Mouse (Mus musculus) megakaryocyte progenitor cell, adult 5-6 weeks (primary cell): ENCODE measurements around the gene Pomc. TPM values are rescaled to one million over a fixed set of nuclear protein-coding genes. Genes with fewer than 3 reads are reported as not detected.
"Not testable (repeated sequence)": the region's sequence is repeated elsewhere in the genome, so short reads cannot be mapped to it uniquely, and the experiment has no call there.

Experiments used
- ATAC-seq: replicated peaks from 2 replicates; pipeline ENCODE4 v1.8.0; 2016; ENCODE audit warnings: mild to moderate bottlenecking, moderate TSS enrichment, inconsistent platforms; ENCODE audit not compliant: poor library complexity
- total RNA-seq, 2 experiments: library from RNA; stranded (forward) in 1 of 2; stranded (reverse) in 1 of 2; fragments of 157-497, 149-512 nt in 1 of 2; fragments of 200-1000 nt in 1 of 2; gene quantifications; 2 replicates each; pipeline versions ENCODE4 v1.2.3 to v1.2.4; 2015 to 2017

Pomc gene
- total RNA-seq, 2 experiments from 2014 or later = 1.2 to 2.2 TPM

DNA sequence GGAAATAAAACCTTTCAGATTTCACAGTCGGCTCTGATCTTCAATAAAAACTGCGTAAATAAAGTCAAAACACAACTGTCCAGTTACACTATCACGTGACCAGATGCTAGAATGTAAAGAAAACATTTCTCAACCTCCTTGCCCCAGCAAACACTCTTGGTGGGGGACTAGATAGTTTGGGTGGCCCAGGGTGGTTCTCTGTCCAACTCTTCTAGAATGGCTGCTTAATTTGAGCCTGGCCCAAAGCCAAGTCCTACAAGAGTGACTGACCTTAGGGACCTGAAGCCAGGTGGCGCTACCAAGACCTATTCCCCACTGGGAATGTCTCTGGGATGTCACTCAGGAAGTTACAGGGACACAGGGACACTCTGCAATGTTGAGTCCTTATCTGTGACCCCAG lies 5.8 kb downstream of the Pomc start:
- ATAC-seq = no peak

DNA sequence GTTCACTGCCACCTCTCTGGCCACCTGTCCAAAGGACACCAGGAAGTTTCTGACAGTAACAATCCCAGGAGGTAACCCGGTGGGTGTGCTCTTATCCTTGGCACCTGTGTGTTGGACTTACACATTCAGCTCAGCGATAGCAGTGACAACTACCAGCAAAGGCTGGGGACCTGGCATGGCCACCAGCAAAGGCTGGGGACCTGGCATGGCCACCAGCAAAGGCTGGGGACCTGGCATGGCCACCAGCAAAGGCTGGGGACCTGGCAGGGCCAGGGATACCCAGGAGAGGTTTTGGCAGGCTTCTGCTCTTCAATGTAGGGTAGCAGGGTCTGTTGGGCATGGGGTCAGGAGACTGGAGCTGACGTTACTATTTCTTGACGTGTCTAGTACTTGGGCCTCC lies 12.4 kb downstream of the Pomc start:
- ATAC-seq = no peak

DNA sequence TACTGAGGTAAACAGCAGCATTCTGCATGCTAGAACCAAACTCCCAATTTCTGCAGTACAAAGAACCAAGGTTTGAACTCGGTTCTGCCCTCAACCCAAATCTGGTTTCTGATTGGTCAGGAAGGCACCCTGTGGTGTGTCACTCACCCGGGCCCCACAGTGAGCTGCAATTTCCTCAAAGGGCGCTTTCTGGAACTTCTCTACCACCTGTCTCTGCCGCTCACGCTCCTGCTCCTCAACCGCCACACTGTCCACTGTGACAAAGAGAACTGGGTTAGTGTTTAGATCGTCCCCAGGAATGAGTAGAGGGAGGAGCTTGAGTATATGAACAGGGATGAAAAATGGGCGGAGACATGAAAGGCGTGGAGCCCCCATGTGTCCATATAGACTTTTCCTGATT lies 13.6 kb downstream of the Pomc start:
- 0 out of 2 replicates have a peak, but pooled peaks have one; percentile 39 for ATAC-seq

DNA sequence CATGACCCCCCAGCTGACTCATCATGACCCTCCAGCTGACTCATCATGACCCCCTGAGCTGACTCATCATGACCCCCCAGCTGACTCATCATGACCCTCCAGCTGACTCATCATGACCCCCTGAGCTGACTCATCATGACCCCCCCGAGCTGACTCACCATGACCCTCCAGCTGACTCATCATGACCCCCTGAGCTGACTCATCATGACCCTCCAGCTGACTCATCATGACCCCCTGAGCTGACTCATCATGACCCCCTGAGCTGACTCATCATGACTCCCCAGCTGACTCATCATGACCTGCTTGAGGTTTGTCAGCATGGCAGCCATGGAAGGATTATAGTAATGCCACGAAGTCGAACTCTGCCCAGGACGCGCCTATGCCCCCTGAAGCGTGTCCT lies 18.4 kb downstream of the Pomc start:
- not testable (repeated sequence) for ATAC-seq

DNA sequence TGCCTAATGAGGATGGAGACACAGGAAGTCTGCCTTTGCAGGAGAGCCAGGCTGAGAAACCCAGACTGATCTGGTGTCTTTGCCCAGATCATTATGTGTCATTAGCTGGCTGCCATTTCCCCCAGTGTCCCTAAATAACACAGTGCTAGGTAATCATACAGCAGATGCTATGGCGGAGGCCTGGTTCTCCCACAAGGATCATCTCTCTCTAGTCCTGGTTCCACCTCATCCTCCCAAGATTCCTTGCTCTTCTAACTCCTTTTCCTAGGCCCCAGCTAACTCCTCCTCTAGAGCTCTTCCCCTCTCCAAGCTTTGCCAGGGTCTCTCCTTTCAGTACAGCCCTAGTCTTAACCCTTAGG lies 26.2 kb downstream of the Pomc start:
- no peak for ATAC-seq

DNA sequence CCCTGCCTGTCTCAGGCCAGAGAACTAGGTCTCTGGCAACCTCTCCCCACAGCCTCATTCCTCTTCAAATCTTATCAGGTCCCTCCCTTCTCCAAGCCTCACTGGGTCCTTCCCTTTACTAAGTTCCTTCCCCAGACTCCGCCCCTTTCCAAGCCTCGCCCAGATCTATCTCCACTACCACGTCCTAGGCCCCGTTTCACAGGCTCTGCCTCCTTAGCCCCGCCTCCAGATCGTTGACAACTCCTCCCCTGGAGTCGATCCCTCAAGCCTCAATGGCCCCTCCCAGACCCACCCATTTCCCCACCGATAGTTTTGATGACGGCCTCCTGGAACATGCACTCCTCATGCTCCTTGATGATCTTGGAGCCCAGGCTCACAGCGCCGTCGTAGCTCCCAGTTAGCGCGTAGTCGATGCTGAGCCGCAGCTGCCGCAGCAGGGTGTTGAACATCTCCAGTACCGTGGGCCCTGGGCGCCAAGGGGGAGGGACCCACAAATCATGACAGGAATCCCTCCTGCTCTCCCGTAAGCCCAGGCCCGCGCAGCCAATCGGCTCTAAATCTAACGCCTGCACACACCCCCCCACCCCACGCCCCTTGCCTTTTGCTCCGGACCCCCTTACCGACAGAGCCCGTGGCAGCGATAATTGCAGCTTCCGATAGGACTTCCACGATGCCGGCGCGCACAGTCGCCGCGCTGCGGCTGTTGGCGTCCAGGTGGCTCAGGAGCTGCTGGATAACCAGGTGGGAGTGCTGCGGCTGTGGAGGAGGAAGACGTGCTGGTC lies 26.8 kb downstream of the Pomc start:
- peak; percentile 96 for ATAC-seq

DNA sequence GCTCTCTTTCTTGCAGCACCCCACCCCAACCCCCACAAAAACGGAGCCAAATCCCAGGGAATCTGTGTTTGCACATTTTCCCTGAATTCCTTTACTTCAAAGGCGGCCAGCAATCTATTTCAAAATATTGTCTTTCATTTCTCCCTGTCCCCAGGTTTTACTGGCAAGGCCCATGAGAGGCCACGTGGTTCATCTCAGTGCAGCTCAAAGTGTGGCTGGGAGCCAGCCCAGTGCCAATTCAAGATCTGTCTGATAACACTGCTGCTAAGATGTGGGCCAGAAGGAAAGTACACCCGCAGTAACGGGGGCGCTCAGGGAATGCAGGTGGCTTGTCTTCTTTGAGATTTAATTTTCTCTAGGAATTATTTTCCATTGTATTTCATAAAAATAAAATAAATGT lies 27.5 kb downstream of the Pomc start:
- 0 out of 2 replicates have a peak, but pooled peaks have one; percentile 17 for ATAC-seq

DNA sequence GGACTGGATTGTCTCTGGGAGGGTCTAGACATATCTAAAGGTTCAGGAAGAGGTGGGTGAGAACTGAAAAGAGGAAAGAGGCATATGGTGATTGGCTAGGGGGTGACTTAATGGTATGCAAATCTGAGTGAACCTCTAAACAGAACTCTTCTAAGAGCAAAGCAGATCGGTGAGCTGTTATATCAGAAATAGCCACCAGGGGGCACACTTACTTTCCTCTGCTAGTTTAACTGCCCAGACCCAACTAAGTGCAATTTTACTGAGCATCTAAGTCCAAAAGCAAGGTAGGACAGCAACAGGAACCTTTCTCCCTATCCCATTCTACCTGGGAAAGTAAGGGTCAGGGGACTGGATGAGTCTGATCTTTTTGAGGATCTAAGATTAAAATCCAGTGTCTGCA lies 29.0 kb downstream of the Pomc start:
- ATAC-seq = 0 out of 2 replicates have a peak, but pooled peaks have one; percentile 41

DNA sequence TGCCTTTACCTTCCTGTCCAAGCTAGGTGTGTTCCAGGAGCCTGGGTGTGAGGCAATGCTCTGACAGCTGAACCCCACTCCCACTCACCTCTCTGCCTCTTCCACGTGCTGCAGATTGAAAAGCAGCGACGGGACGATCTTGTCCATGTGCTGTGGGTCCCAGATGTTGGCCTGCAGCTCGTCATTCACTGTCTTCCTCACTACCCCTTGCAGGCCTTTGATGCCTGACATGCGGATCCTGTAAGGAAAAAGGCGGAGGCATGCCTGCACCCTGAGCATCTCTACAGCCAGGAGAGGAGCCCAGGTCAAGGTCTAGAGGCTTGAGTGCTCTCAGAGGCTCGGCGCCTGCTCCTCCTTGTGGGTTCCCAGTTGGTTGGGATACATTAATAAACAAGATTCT lies 29.7 kb downstream of the Pomc start:
- ATAC-seq = no peak

DNA sequence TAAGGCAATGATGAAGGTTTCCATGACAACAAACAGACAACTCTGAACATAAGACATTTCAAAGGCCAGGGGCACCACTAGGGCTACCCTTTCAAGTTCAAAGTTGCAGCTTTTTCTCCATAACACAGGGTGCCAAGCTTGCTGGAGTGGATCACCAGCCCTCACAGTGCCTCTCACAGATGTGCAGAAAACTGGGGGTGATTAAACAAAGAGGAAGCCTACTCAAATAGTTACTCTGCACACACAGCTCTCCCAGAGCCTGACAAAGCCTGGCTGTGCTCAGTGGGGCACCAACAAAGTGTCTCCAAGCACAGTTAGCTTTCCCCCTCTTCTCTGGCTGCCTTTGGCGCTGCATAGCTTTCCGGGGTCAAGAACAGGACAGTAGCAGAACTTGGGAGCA lies 35.2 kb downstream of the Pomc start:
- no peak for ATAC-seq

DNA sequence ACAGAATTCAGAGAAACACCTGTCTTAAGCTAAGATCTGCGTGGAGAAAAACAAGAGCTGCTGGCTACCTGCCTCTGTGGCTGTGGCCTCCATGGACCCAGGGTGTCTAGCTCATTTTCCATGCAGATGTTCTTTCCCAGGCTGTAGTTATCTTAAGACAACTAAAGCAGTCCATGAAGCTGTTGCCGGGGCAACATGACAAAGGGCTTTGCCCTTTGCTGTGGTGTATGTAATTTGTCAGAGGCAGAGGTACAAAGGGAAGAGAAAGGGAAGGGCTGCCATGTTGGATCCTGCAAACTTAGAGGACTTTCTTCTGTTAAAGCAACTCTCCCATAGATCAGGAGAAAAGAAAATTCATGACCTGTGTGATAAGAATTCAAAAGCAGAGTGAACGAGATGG lies 36.3 kb downstream of the Pomc start:
- no peak for ATAC-seq

DNA sequence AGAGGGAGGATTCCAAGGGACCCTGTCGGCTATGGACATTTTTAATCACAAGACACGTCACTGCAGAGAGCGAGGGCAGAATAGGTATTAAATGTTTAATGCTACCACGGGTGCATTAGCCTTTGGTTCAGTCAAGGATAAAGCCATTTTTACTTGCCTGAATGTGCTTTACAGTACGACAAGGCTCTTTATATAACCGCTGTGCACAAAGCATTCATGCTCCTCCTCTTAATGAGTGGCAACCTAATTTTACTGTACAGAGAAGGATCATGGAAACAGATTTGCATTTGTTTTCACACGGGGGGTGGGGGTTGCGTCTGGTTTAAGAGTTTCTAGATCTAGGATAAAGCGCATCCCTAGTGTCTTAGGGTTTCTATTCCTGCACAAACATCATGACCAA lies 42.0 kb downstream of the Pomc start:
- ATAC-seq = no peak

DNA sequence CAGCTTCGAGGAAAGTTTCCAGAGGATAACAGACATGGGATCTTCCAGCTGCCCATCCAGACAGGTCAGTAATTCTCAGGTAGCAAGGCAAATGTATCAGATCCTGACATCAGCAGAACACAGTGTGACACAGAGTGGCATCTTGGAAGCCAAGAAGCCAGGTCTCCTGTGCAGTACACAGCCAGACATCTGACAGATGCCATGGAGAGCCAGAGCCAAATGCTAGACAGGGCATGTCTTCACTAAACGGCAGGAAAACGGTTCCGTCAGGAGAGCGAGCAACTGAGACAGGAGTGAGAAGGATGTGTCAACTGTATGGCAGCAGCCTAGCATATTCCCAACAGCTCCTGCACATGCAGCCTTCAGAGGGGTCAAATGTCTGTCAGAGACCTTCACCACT lies 45.7 kb downstream of the Pomc start:
- no peak for ATAC-seq

DNA sequence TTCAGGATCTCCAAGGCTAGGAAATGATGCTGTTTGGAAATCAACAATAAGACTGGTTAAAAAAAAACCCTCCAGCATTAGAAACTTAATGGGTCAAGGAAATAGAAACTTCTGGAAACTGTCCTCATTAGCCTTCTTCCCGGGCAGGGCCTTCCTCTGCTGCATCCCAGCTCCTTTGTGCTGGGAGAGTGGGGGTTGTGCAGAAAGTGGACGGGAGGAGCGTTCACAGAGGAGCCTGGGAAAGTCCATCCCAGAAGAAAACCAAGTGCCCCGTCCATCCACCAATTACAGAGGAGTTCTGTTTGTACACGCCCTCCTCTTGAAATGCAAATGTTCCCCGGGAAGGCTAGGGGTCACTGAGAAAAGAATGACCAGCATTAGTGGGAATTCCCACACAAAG lies 49.9 kb downstream of the Pomc start:
- no peak for ATAC-seq

DNA sequence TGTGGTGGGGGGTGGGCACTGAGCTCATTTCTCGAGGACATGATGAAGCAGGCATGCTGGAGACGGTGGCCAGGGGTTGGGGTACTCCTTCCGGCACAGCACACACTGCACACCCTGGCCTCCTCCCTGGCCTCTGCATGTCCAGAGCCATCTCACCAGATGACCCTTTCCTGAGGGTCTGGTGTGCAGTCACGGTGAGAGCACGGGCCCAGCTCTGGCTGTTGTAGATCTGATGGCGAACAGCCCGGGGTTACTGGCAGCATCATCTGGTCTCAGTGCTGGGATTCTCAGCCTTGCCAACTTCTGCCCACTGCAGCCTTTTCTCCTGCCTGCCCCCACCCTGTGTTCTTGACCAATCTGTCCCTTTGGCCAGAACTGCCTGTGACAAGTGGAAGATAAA lies 51.3 kb downstream of the Pomc start:
- ATAC-seq = no peak

DNA sequence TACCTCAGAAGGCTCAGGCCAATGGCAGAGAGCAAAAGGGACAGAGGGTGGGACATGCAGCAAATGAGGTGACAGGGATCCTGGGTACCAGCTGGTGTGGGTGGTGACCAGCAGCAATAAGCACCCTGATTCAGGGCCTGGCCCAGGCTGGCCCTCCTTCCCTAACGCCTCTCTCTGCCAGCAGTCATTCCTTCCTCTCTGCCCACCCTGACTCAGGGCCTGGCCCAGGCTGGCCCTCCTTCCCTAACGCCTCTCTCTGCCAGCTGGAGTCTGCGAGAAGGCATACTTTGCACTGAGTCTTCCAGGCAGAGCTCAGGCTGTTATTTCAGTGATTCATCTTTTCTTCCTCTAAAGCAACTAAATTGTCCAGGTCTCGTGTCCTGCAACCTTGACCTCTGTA lies 52.4 kb downstream of the Pomc start:
- no peak for ATAC-seq

DNA sequence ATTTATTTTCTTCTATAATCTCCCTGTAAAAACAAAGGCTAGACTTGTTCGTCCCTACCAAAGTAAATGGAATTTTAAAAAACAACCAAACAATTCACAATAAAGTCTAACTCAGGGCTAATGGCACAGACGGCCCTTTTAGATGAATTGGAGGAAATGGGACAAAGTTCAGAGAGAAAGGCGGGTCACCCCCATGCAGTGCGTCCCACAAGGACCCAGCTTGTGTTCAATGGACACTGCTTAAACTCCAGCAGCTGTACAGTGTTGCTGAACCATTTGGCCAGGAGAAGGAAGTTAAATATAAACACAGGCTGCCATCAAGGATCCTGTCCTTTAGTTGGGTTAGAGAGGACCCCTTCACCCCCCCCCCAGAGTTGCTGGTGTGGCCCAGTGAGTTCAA lies 53.0 kb downstream of the Pomc start:
- ATAC-seq = no peak

DNA sequence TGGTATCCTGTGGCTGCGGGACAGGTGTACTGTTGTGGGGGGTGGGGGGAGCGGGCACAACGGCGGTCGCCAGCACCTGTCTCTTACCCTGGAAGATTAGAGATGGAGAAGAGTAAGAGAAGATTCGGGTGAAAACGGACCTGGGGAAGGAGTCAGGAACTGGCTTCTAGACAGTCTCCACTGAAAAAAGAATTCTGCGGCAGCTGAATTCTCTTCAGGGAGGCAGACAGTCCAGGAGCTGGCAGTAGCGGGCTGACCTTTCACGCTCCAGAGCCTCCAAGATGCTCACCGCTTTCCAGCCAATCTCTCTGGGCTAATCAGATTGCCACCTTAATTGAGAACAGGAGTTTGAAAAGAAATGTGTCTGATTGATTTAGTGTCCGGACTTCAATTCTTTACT lies 54.0 kb downstream of the Pomc start:
- no peak for ATAC-seq

Other genes starting within 250 kb of the Pomc start
- gene Dnmt3a, start 148.9 kb upstream of the Pomc start, total RNA-seq (2015) = 12.1 and 19.4 TPM in 2 replicates
- gene Dnmt3a, start 148.9 kb upstream of the Pomc start, total RNA-seq (2017) = 20.4 and 21.8 TPM in 2 replicates
- 0.24 and 0.30 TPM in 2 replicates for gene Efr3b, start 84.0 kb downstream of the Pomc start, total RNA-seq (2015)
- 0.41 and 1.9 TPM in 2 replicates for gene Efr3b, start 84.0 kb downstream of the Pomc start, total RNA-seq (2017)
- 5.5 and 10.2 TPM in 2 replicates for gene Dnajc27, start 127.6 kb downstream of the Pomc start, total RNA-seq (2015)
- 4.8 and 6.7 TPM in 2 replicates for gene Dnajc27, start 127.6 kb downstream of the Pomc start, total RNA-seq (2017)
- gene Adcy3, start 178.2 kb downstream of the Pomc start, total RNA-seq (2015) = 1.3 and 2.0 TPM in 2 replicates
- 1.6 and 2.0 TPM in 2 replicates for gene Adcy3, start 178.2 kb downstream of the Pomc start, total RNA-seq (2017)